Mouse (Mus musculus): ENCODE data around the gene Ptbp1. TPM values are rescaled to one million over a fixed set of nuclear protein-coding genes. Genes with fewer than 3 reads are reported as not detected.
A peak's percentile ranks its signal among the peaks of the same experiment; 100 is the strongest.

The Ptbp1 gene
- polyA plus RNA-seq, 1 experiment, result 695 TPM

GRCm38 (mm10) chr10:79896814-79897213 lies 42.6 kb downstream of the Ptbp1 start:
- Histone ChIP-seq H3K27ac (ENCODE audit: insufficient read depth, low read length) (no peak overlapping the region), H3K9ac (ENCODE audit: low read depth, poor library complexity, severe bottlenecking) (no peak overlapping the region), H3K4me1 (ENCODE audit: control insufficient read depth, insufficient read depth, low read length) (peaks cover 3% of the 10 kb centered on the region), H3K27me3 (ENCODE audit: control insufficient read depth, insufficient read depth, low read length, poor library complexity, severe bottlenecking) (no peaks in the 10 kb centered on the region), H3K4me3 (ENCODE audit: low read depth, low read length) (no peak overlapping the region), H3K9me3 (replicated peaks; ENCODE audit: control insufficient read depth, insufficient read depth, low read length, poor library complexity, severe bottlenecking) (no peaks in the 10 kb centered on the region), H3K36me3 (ENCODE audit: control insufficient read depth, insufficient read depth, low read length, poor library complexity, severe bottlenecking) (no peaks in the 10 kb centered on the region)
- no peak for TF ChIP-seq EP300 (IDR thresholded peaks at IDR 0.05; ENCODE audit: insufficient read depth, low read depth, low read length)
- no peak for TF ChIP-seq POLR2A (IDR thresholded peaks at IDR 0.05; ENCODE audit: insufficient read depth, low read length)
- no peak for TF ChIP-seq CTCF (IDR thresholded peaks at IDR 0.05; ENCODE audit: low read depth, low read length)

DNA sequence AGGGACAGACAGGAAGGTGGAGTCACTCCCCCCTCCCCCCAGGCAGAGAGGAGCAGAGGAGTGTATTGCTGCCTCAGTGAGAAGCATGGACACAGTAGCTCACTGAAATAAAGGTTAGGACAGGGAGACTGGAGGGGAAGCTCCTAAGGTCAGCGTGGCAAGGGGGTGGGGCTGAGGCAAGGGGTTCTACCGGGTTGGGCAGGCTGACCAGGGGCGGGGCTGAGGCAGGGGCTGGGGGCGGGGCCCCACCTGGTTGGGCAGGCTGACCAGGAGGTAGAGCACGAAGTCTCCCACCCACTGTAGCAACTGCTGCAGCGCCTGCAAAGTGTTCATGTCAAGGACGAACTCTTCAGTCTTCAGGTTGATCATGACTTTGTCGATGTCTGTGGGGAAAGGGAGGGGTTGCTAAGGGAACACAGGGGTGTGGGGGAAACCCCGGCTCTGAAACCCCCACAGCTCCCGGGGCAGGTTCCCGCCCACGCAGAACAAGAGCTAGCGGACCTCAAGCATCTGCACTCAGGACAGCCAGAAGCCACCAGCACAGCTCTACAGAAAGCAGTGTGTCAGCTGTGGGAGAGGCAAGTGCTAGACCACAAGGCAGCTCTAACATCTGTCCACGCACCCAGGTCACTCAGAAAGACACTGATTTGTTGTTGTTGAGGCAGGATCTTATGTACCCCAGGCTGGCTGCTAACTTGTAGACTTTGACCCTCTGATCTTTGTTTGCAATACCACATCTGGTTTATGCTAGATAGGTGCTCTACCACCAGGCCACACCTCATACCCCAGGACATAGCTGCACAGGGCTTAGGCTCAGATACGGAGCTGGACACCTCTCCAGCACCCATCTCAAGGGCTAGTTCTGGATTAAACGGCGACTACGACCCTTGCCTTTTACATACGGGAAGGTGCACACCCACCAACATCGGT lies 43.4 kb downstream of the Ptbp1 start:
- no peak overlapping the region for H3K4me3 ChIP-seq (ENCODE audit: low read depth, low read length)
- no peaks in the 10 kb centered on the region for H3K27me3 ChIP-seq (ENCODE audit: control insufficient read depth, insufficient read depth, low read length, poor library complexity, severe bottlenecking)
- H3K27ac ChIP-seq (ENCODE audit: insufficient read depth, low read length), result no peak overlapping the region
- no peaks in the 10 kb centered on the region for H3K9me3 ChIP-seq (replicated peaks; ENCODE audit: control insufficient read depth, insufficient read depth, low read length, poor library complexity, severe bottlenecking)
- H3K4me1 ChIP-seq (ENCODE audit: control insufficient read depth, insufficient read depth, low read length), result peaks cover 3% of the 10 kb centered on the region
- no peak overlapping the region for H3K9ac ChIP-seq (ENCODE audit: low read depth, poor library complexity, severe bottlenecking)
- TF ChIP-seq EP300 (IDR thresholded peaks at IDR 0.05; ENCODE audit: insufficient read depth, low read depth, low read length) (no peak), POLR2A (IDR thresholded peaks at IDR 0.05; ENCODE audit: insufficient read depth, low read length) (no peak), CTCF (IDR thresholded peaks at IDR 0.05; ENCODE audit: low read depth, low read length) (no peak)
- H3K36me3 ChIP-seq (ENCODE audit: control insufficient read depth, insufficient read depth, low read length, poor library complexity, severe bottlenecking), result no peaks in the 10 kb centered on the region

- Histone ChIP-seq H3K36me3 (ENCODE audit: control insufficient read depth, insufficient read depth, low read length, poor library complexity, severe bottlenecking) (no peaks in the 10 kb centered on the region), H3K9ac (ENCODE audit: low read depth, poor library complexity, severe bottlenecking) (no peak overlapping the region), H3K4me1 (ENCODE audit: control insufficient read depth, insufficient read depth, low read length) (peaks cover 3% of the 10 kb centered on the region), H3K4me3 (ENCODE audit: low read depth, low read length) (no peak overlapping the region), H3K9me3 (replicated peaks; ENCODE audit: control insufficient read depth, insufficient read depth, low read length, poor library complexity, severe bottlenecking) (no peaks in the 10 kb centered on the region), H3K27ac (ENCODE audit: insufficient read depth, low read length) (no peak overlapping the region), H3K27me3 (ENCODE audit: control insufficient read depth, insufficient read depth, low read length, poor library complexity, severe bottlenecking) (no peaks in the 10 kb centered on the region)
- no peak for TF ChIP-seq POLR2A (IDR thresholded peaks at IDR 0.05; ENCODE audit: insufficient read depth, low read length)
- TF ChIP-seq EP300 (IDR thresholded peaks at IDR 0.05; ENCODE audit: insufficient read depth, low read depth, low read length), result no peak
- peak; percentile 18 for TF ChIP-seq CTCF (IDR thresholded peaks at IDR 0.05; ENCODE audit: low read depth, low read length)
These were observed 46.8 kb downstream of the Ptbp1 start for GRCm38 (mm10) chr10:79900951-79901410.

GRCm38 (mm10) chr10:79906712-79907111 lies 52.5 kb downstream of the Ptbp1 start:
- H3K9ac ChIP-seq (ENCODE audit: low read depth, poor library complexity, severe bottlenecking), result no peak overlapping the region
- no peak overlapping the region for H3K4me3 ChIP-seq (ENCODE audit: low read depth, low read length)
- no peak overlapping the region for H3K27ac ChIP-seq (ENCODE audit: insufficient read depth, low read length)
- H3K9me3 ChIP-seq (replicated peaks; ENCODE audit: control insufficient read depth, insufficient read depth, low read length, poor library complexity, severe bottlenecking), result no peaks in the 10 kb centered on the region
- no peak for TF ChIP-seq CTCF (IDR thresholded peaks at IDR 0.05; ENCODE audit: low read depth, low read length)
- TF ChIP-seq EP300 (IDR thresholded peaks at IDR 0.05; ENCODE audit: insufficient read depth, low read depth, low read length), result no peak
- TF ChIP-seq POLR2A (IDR thresholded peaks at IDR 0.05; ENCODE audit: insufficient read depth, low read length), result no peak
- H3K4me1 ChIP-seq (ENCODE audit: control insufficient read depth, insufficient read depth, low read length), result no peaks in the 10 kb centered on the region
- no peaks in the 10 kb centered on the region for H3K36me3 ChIP-seq (ENCODE audit: control insufficient read depth, insufficient read depth, low read length, poor library complexity, severe bottlenecking)
- no peaks in the 10 kb centered on the region for H3K27me3 ChIP-seq (ENCODE audit: control insufficient read depth, insufficient read depth, low read length, poor library complexity, severe bottlenecking)

GRCm38 (mm10) chr10:79907415-79907814 lies 53.2 kb downstream of the Ptbp1 start:
- H3K36me3 ChIP-seq (ENCODE audit: control insufficient read depth, insufficient read depth, low read length, poor library complexity, severe bottlenecking), result no peaks in the 10 kb centered on the region

More at GRCm38 (mm10) chr10:79907415-79907814, 53.2 kb downstream of the Ptbp1 start:
- H3K4me1 ChIP-seq (ENCODE audit: control insufficient read depth, insufficient read depth, low read length), result no peaks in the 10 kb centered on the region
- H3K4me3 ChIP-seq (ENCODE audit: low read depth, low read length), result no peak overlapping the region
- H3K27ac ChIP-seq (ENCODE audit: insufficient read depth, low read length), result no peak overlapping the region
- TF ChIP-seq CTCF (IDR thresholded peaks at IDR 0.05; ENCODE audit: low read depth, low read length), result no peak
- no peak for TF ChIP-seq EP300 (IDR thresholded peaks at IDR 0.05; ENCODE audit: insufficient read depth, low read depth, low read length)
- no peak for TF ChIP-seq POLR2A (IDR thresholded peaks at IDR 0.05; ENCODE audit: insufficient read depth, low read length)
- no peaks in the 10 kb centered on the region for H3K9me3 ChIP-seq (replicated peaks; ENCODE audit: control insufficient read depth, insufficient read depth, low read length, poor library complexity, severe bottlenecking)
- H3K9ac ChIP-seq (ENCODE audit: low read depth, poor library complexity, severe bottlenecking), result no peak overlapping the region
- H3K27me3 ChIP-seq (ENCODE audit: control insufficient read depth, insufficient read depth, low read length, poor library complexity, severe bottlenecking), result no peaks in the 10 kb centered on the region
